Mouse (Mus musculus) left cerebral cortex, adult 11 months (tissue): ENCODE results near the gene Plxnb2.

Source experiments
- DNase-seq: peaks from one replicate; pipeline ENCODE4 v3.0.0; 2022; ENCODE audit warnings: low spot score

The Plxnb2 gene

GRCm38 (mm10) chr15:89180571-89181229 lies at the start of gene Plxnb2:
Gene Plxnb2 (minus strand): TSS chr15:89180788.
- DNase-seq = peak; percentile 69

- no peak for DNase-seq
Observed at GRCm38 (mm10) chr15:89215611-89216233, 35.1 kb upstream of the Plxnb2 start.

DNA sequence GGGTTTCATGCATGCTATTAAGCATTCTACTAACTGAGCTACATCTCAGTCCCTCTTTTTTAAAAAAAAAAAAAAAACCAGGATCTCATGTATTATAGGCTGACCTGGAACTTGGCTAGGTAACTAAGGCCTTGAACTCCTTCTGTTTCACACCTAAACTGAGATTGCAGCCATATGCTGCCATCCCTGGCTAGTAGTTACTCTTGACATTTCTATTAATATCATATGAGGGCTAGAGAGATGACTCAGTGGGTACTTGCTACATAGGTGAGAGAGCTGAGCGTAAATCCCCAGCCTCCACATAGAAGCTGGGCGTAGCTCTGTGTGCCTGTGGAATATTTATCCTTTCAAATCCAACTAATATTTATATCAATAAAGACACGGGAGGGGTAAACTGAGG lies 34.4 kb upstream of the Plxnb2 start:
- no peak for DNase-seq

GRCm38 (mm10) chr15:89213517-89213916 lies 32.9 kb upstream of the Plxnb2 start:
- DNase-seq = no peak

GRCm38 (mm10) chr15:89212495-89212894 lies 31.9 kb upstream of the Plxnb2 start:
- DNase-seq = no peak

- DNase-seq = no peak
Observed at GRCm38 (mm10) chr15:89211716-89212461, 31.3 kb upstream of the Plxnb2 start.

DNA sequence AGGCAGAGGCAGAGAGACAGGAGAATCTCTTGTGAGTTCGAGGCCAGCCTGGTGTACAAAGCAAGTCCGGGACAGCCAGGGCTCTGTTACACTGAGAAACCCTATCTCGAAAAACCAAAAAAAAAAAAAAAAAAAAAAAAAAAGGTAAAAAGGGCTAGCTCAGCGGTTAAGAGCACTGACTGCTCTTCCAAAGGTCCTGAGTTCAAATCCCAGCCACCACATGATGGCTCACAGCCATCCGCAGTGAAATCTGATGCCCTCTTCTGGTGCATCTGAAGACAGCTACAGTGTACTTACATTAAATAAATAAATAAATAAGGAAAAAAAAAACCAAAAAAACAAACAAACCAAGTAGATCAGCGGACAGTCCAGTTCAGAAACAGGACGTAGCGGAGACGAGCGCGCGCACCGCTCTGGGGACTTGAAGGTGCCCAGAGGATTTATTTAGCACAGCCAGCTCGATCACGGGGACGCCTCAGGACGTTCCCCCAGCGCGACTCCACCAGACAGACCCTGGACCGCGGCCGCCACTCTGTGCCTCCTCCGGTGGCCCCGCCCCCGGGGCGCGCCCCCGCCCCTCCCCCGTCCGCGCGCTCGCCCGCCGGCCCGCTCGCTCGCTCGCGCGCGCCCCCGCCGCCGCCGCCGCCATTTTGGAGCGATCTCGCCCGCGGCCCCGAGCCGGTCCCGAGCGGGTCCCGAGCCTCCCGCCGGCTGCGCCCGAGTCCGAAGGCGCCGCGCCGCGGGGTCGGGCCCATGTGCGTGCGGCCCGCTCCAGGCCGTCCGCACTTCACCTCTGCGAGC lies 30.5 kb upstream of the Plxnb2 start, which contains the start of gene Ppp6r2:
Gene Ppp6r2, plus strand, starts transcription at position 639 of the 801 bp plus-strand sequence.
- DNase-seq = peak; percentile 68

GRCm38 (mm10) chr15:89209886-89210761 lies 29.5 kb upstream of the Plxnb2 start:
- peak; percentile 78 for DNase-seq

GRCm38 (mm10) chr15:89207457-89207856 lies 26.9 kb upstream of the Plxnb2 start:
- no peak for DNase-seq

GRCm38 (mm10) chr15:89197056-89197455 lies 16.5 kb upstream of the Plxnb2 start:
- DNase-seq = no peak

- peak; percentile 96 for DNase-seq
Observed at GRCm38 (mm10) chr15:89196313-89196706, 15.7 kb upstream of the Plxnb2 start, which contains the start of gene Dennd6b. Gene Dennd6b (minus strand): TSS chr15:89196496.

DNA sequence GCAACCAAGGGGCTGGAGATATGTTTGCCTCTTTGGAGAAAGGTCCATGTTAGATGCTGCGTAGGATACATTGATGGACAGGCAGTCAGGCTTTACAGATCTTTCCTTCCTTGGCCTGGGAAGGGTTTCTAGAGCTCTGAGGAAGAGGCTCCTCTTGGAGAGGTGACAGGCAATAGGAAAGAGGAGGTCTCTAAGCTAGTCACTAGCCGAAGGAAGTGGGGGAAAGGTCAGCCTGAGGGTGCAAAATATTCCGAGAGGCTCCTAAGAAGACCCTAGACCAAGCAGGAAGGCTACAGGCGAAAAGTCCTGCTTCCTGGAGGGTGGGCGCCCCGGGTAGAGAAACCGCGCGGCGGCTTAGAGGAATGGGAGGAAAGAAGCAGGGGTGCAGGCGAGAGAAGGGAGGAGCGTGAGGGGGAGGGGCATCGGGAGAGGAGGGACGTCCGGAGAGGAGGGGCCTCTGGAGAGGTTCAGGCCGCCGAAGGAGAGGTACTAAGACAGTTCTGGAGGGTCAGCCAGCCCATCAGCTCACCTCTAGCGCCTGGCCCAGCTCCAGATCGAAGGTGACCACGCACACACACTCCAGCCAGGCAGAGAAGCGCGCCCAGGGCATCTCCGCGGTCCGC lies 15.2 kb upstream of the Plxnb2 start:
- peak; percentile 85 for DNase-seq

DNA sequence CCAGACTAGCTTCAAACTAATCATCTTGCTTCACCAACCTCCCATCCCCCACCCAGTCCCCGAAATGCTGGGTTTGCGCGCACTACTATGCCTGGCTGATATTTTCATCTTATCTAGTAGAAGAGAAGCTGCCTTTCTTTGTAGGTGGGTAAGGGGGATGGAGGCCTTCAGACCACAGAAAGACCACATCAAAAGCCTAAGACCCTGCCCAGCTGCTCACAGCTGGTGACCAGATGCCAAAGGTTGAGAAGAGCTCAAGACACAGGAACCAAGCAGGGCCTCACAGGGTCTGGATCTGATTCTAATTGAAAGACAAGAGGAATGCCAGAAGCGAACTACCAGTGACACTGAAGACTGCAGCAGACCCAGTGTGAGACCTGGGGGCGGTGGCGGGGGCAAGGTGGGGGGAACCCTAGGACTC lies 14.7 kb upstream of the Plxnb2 start:
- DNase-seq = no peak

- DNase-seq = no peak
Observed at GRCm38 (mm10) chr15:89184937-89185227, 4.3 kb upstream of the Plxnb2 start.

GRCm38 (mm10) chr15:89184141-89184936 lies 3.8 kb upstream of the Plxnb2 start:
- no peak for DNase-seq

DNA sequence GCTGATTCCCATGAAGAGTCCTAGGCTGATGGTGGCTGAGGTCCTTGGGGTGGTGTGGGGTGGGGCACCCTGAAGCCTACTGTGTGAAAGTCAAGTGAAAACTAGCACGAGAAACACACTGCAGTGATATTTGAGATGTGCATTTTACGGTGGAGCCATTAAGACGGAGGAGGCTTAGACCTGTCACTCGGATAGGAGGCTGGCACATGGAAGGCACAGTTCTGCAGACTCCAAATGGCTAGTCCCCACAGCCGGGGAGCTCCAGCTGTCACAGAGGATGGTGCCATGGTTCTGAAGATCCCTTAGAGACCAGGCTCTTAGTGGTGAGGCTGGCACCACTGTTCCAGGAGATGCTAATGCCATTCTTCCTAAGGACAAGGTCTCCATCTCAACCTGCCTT lies 2.3 kb upstream of the Plxnb2 start:
- DNase-seq = no peak

GRCm38 (mm10) chr15:89182328-89182741 lies 1.7 kb upstream of the Plxnb2 start:
- no peak for DNase-seq

DNA sequence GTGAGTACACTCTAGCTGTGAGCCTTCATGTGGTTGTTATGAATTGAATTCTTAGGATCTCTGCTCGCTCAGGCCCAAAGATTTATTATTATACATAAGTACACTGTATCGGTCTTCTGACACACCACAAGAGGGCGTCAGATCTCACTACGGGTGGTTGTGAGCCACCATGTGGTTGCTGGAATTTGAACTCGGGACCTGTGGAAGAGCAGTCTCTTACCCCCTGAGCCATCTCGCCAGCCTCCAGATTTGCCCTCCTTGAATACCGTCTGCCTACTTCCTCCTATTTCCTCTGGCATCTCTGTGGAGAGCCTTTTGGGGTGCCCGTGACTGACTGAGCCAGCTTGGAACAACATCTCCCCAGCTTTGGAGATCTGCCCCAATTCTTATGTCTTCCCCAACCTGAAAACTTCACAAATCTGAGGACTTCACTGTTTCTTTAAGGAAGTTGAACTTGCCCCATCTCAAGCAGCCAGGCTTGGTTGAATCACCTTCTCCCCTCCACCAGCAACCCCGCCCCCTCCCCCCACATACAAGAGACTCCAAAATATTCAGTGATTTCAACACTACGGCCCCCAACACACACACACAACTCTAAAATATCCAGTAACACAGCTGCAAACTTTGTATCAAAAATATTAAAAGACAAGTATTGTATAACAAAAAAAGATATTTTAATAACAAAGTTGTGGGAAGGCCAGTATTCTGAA lies 1.1 kb upstream of the Plxnb2 start:
- DNase-seq = no peak

- no peak for DNase-seq
Observed at GRCm38 (mm10) chr15:89180081-89180541, 477 bp downstream of the Plxnb2 start.
